Mouse (Mus musculus) hindbrain, embryonic 16.5 days (tissue): Measurements from ENCODE around the gene Ubiad1. TPM values are rescaled to one million over a fixed set of nuclear protein-coding genes. Genes with fewer than 3 reads are reported as not detected.

Source experiments
- ATAC-seq: fragments of 200-750 bp; cut with Nextera tagmentation; 2 replicates; pipeline ENCODE4 v1.8.0; 2017; ENCODE audit warnings: moderate TSS enrichment, moderate library complexity
- H3K27ac ChIP-seq: fragments of 300-500 bp; sonication (generic); 2 replicates; pipeline ENCODE4 v1.5.1; 2014; ENCODE audit warnings: low read depth, mild to moderate bottlenecking, control low read depth, low read length, moderate library complexity
- H3K27me3 ChIP-seq: fragments of 300-500 bp; sonication (generic); replicated peaks from 2 replicates; pipeline ENCODE4 v1.6.1; 2014; ENCODE audit warnings: low read length; ENCODE audit not compliant: control insufficient read depth, insufficient read depth
- H3K36me3 ChIP-seq: fragments of 300-500 bp; sonication (generic); 2 replicates; pipeline ENCODE4 v1.6.1; 2014; ENCODE audit warnings: mild to moderate bottlenecking, low read length, moderate library complexity, mixed read lengths; ENCODE audit not compliant: control insufficient read depth, insufficient read depth
- H3K4me1 ChIP-seq: fragments of 300-500 bp; sonication (generic); 2 replicates; pipeline ENCODE4 v1.6.1; 2014; ENCODE audit warnings: low read depth, low read length; ENCODE audit not compliant: control insufficient read depth, insufficient read depth
- H3K4me2 ChIP-seq: fragments of 300-500 bp; sonication (generic); 2 replicates; pipeline ENCODE4 v1.6.1; 2014; ENCODE audit warnings: mild to moderate bottlenecking, low read length, control low read depth, moderate library complexity
- H3K4me3 ChIP-seq: fragments of 300-500 bp; sonication (generic); 2 replicates; pipeline ENCODE4 v1.5.1; 2014; ENCODE audit warnings: mild to moderate bottlenecking, low read length, control low read depth, moderate library complexity
- H3K9ac ChIP-seq: fragments of 300-500 bp; sonication (generic); 2 replicates; pipeline ENCODE4 v1.6.1; 2014; ENCODE audit warnings: low read depth, mild to moderate bottlenecking, control low read depth, low read length, moderate library complexity
- H3K9me3 ChIP-seq: fragments of 300-500 bp; sonication (generic); 2 replicates; pipeline ENCODE4 v1.6.1; 2014; ENCODE audit warnings: mild to moderate bottlenecking, low read length, moderate library complexity; ENCODE audit not compliant: control insufficient read depth
- WGBS: fragments of 180-500 bp; shearing (Covaris S2); extraction: QIAGEN DNeasy Blood & Tissue Kit; methylation state at CpG from one replicate; pipeline ENCODE4 v1.1.7; 2014; 5-methylcytosine and 5-hydroxymethylcytosine counted together
- polyA plus RNA-seq: library from polyadenylated mRNA; unstranded; fragments of >200 nt; fragmentation: Nextera tagmentation; extraction: Ambion mirVana; gene quantifications from 2 replicates; pipeline ENCODE4 v1.2.1, GENCODE M21; 2015

The Ubiad1 gene
- polyA plus RNA-seq, 1 experiment from 2014 or later, result 19.6 TPM

DNA sequence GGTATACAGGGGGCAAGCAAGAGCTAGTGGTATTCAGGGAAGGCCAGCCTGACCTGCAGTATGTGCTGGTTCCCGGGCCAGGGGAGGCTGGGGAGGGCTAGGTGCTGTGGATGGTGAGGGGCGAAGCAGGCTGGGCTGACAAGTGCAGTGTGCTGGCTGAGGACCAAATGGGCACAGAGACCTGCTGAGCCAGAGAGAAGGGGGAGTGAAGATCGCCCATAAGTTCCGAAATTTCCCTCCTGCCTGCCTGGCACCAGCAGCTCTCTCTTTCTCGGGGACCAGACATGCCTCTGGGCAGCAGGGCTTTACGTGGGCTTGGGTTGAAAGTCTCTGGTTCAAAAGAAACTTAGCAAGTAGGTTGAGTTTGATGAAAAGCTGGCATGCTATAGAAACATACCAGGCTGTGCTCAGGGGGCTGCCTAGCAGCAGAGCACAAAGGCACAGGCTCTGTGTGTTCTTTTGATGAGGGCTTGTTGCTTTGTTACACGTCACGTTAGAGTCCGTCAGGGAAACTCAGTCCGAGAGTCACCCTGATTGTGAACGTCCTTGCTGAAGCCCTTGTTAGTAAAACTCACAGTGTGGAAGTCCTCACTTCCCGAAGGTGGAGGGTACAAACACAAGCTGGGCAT is 16.2 kb upstream of the Ubiad1 start:
- no peak overlapping the region for H3K4me3 ChIP-seq
- H3K4me2 ChIP-seq, result no peak overlapping the region
- H3K9ac ChIP-seq, result no peak overlapping the region
- peak overlapping the region; percentile 54; the same call in 1 of the 2 replicates for H3K27ac ChIP-seq
- H3K36me3 ChIP-seq, result peaks cover 62% of the 10 kb centered on the region
- H3K9me3 ChIP-seq, result no peaks in the 10 kb centered on the region
- peak; percentile 87 for ATAC-seq
- WGBS, result 42% methylated on average over 12 of the region's 12 CpGs
- no peaks in the 10 kb centered on the region for H3K4me1 ChIP-seq
- no peaks in the 10 kb centered on the region for H3K27me3 ChIP-seq

DNA sequence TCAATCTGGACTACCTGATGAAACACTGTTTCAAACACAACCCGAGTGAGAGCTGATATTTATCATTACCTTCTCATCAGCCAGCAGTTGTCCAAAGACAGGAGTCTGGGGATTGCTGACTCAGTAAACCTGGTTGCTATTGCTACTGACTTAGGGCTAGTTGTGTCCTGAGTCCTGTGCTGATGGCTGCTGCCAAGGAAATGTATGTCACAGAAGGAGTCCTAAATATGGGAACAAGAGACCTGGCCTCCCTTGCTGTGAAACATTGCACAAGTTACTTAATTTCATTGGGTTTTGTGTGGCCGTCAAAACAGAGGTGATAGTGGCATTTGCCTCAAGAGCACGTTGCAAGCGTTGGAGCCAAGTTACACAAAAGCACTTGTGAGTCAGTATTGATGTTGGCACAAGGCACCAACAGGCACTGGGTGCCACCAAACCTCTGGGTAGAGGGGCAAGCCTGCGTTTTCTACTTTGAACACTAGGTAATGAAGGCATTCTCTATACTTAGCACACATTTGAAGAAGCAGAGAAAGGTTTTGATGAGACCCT is 11.0 kb upstream of the Ubiad1 start:
- WGBS, result 93% methylated on average over 5 of the region's 5 CpGs
- no peak for ATAC-seq
- Histone ChIP-seq H3K36me3 (peaks cover 63% of the 10 kb centered on the region), H3K4me2 (no peak overlapping the region), H3K4me1 (no peaks in the 10 kb centered on the region), H3K4me3 (no peak overlapping the region), H3K27ac (no peak overlapping the region), H3K9ac (no peak overlapping the region), H3K9me3 (no peaks in the 10 kb centered on the region), H3K27me3 (no peaks in the 10 kb centered on the region)

DNA sequence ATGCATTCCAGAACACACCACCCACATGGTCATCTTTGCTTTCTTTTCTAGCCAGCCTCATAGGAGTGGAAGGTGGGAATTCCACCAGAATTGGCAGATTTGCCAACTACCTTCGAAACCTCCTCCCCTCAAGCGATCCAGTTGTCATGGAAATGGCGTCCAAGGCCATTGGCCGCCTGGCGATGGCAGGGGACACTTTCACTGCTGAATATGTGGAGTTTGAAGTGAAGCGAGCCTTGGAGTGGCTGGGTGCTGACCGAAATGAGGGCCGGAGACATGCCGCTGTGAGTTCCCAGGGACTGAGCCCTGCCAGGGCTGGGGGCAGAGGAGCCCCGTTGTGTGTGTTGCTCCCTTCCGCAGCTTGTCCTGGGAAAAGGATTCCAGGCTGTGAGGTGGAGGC is 9.1 kb upstream of the Ubiad1 start:
- H3K4me1 ChIP-seq, result peaks cover 14% of the 10 kb centered on the region
- 84% methylated on average over 11 of the region's 11 CpGs for WGBS
- H3K27me3 ChIP-seq, result no peaks in the 10 kb centered on the region
- H3K4me3 ChIP-seq, result no peak overlapping the region
- no peak overlapping the region for H3K27ac ChIP-seq
- peaks cover 54% of the 10 kb centered on the region for H3K36me3 ChIP-seq
- no peaks in the 10 kb centered on the region for H3K9me3 ChIP-seq
- H3K4me2 ChIP-seq, result no peak overlapping the region
- H3K9ac ChIP-seq, result no peak overlapping the region
- ATAC-seq, result no peak

- Histone ChIP-seq H3K4me1 (peaks cover 23% of the 10 kb centered on the region), H3K4me2 (peak overlapping the region; percentile 75), H3K9ac (peak overlapping the region; percentile 90), H3K4me3 (peak overlapping the region; percentile 79), H3K27ac (peak overlapping the region; percentile 84), H3K9me3 (no peaks in the 10 kb centered on the region), H3K36me3 (peaks cover 16% of the 10 kb centered on the region; the same call in 1 of the 2 replicates), H3K27me3 (no peaks in the 10 kb centered on the region)
- WGBS, result 1% methylated on average over 15 of the region's 15 CpGs
- no peak for ATAC-seq
Observed at GRCm38 (mm10) chr4:148448853-148449245, 4.3 kb upstream of the Ubiad1 start.

DNA sequence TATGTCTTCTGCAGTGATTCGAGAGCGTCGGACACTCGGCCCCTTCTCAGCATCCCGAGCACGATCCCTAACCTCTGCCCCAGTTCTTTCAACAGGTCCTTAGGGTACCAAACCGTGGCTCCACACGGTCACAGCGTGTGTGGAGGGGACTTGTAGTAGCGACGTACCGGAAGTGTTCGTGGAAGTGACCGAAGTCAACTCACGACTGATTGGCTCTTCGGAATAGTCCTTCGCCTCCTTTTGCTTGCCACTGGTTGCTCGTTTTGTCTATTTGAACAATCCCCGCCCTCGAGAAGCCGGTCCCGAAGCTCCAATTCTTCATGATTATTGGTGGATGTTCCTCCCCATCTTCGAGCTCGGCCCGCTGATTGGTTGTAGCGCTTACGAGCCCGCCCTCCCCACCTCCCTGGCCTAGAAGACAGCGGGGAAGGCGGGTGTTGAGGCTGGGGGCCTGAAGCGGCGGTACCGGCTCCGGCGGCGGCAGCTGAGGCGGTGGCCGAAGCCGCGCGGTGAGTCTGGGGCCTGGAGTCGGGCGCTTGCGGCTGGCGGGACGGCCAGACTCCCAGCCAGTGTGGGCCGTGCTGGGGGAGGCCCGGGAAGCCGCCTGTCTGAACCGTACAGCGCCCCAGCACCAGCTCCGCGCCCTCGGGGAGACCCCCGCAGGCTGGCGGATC is 3.7 kb upstream of the Ubiad1 start, which contains the start of gene Mtor:
TSS of gene Mtor (plus strand) at position 433 of the 674 bp plus-strand sequence.
- peak; percentile 98 for ATAC-seq
- Histone ChIP-seq H3K4me1 (peaks cover 26% of the 10 kb centered on the region), H3K9me3 (no peaks in the 10 kb centered on the region), H3K36me3 (peaks cover 13% of the 10 kb centered on the region; the same call in 1 of the 2 replicates), H3K27me3 (no peaks in the 10 kb centered on the region), H3K27ac (peak within 1 kb of the TSS; percentile 84), H3K4me3 (peak within 1 kb of the TSS; percentile 79), H3K4me2 (peak within 1 kb of the TSS; percentile 75), H3K9ac (peak within 1 kb of the TSS; percentile 90)
- under 1% methylated on average over 56 of the region's 56 CpGs for WGBS

DNA sequence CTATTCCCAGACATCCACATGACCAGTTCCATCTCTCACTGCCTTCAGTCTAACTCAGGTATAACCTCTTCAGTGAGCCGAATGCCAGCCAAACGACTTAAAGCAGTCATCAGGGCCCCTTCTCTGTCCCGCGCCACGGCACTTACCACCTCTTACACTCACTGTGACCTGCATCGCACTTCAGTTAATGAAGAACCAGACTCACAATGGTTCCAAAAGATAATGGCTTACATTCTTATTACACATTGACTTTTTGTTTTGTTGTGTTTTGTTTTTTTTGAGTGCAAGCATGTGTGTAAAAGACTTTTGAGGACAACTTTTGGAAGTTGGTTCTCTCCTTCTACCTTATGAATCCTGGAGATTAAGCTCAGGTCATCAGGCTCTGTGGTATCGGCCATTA is 2.0 kb downstream of the Ubiad1 start:
- no peak overlapping the region for H3K27ac ChIP-seq
- no peak overlapping the region for H3K4me2 ChIP-seq
- H3K9ac ChIP-seq, result no peak overlapping the region
- 91% methylated on average over 7 of the region's 7 CpGs for WGBS
- no peaks in the 10 kb centered on the region for H3K27me3 ChIP-seq
- no peaks in the 10 kb centered on the region for H3K9me3 ChIP-seq
- H3K4me3 ChIP-seq, result no peak overlapping the region
- H3K4me1 ChIP-seq, result peaks cover 14% of the 10 kb centered on the region
- no peaks in the 10 kb centered on the region for H3K36me3 ChIP-seq
- ATAC-seq, result no peak

DNA sequence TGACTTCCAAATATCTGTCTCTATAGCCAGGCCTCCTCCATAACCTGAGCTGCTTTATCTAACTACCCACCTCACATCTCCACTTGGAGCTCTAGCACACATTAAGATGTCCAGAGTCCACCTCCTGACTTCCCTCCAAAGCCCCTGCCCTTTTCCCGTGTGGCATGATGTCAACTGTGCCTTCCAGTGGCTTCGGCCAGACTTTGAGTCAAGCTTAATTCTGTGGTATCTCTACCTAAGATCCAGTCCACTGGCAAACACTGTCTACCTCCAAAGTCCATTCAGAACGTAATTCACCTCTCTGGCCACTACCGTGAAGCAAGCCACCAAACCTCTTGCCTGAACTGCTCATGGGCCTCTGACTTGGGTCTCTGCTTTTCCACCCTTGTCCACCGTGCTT is 2.6 kb downstream of the Ubiad1 start:
- Histone ChIP-seq H3K4me3 (no peak overlapping the region), H3K27me3 (no peaks in the 10 kb centered on the region), H3K4me1 (peaks cover 12% of the 10 kb centered on the region), H3K36me3 (no peaks in the 10 kb centered on the region), H3K9me3 (no peaks in the 10 kb centered on the region), H3K27ac (no peak overlapping the region), H3K4me2 (no peak overlapping the region), H3K9ac (no peak overlapping the region)
- no peak for ATAC-seq
- WGBS, result 94% methylated on average over 5 of the region's 5 CpGs

GRCm38 (mm10) chr4:148435657-148436330 is 8.8 kb downstream of the Ubiad1 start:
- Histone ChIP-seq H3K9ac (no peak overlapping the region), H3K27me3 (no peaks in the 10 kb centered on the region), H3K4me1 (no peaks in the 10 kb centered on the region; the same call in 1 of the 2 replicates), H3K36me3 (no peaks in the 10 kb centered on the region), H3K4me3 (no peak overlapping the region), H3K4me2 (no peak overlapping the region), H3K9me3 (no peaks in the 10 kb centered on the region), H3K27ac (peak overlapping the region; percentile 21; the same call in 1 of the 2 replicates)
- peak; percentile 91 for ATAC-seq
- WGBS, result 43% methylated on average over 6 of the region's 6 CpGs

GRCm38 (mm10) chr4:148435106-148435505 is 9.5 kb downstream of the Ubiad1 start:
- Histone ChIP-seq H3K36me3 (no peaks in the 10 kb centered on the region), H3K9me3 (no peaks in the 10 kb centered on the region), H3K27ac (peak overlapping the region; percentile 6; the same call in 1 of the 2 replicates), H3K9ac (no peak overlapping the region), H3K4me1 (no peaks in the 10 kb centered on the region; the same call in 1 of the 2 replicates), H3K27me3 (no peaks in the 10 kb centered on the region), H3K4me2 (no peak overlapping the region), H3K4me3 (no peak overlapping the region)
- WGBS, result 84% methylated on average over 3 of the region's 3 CpGs
- ATAC-seq, result no peak
